Mouse (Mus musculus): ENCODE measurements at regions not wholly inside any gene's neighbourhood (a gene's known extent, or its start where the extent isn't known, plus 50 kb on each side); places are given as distances from the start of the nearest gene placed in this dataset.
A peak's percentile ranks its signal among the peaks of the same experiment; 100 is the strongest.

DNA sequence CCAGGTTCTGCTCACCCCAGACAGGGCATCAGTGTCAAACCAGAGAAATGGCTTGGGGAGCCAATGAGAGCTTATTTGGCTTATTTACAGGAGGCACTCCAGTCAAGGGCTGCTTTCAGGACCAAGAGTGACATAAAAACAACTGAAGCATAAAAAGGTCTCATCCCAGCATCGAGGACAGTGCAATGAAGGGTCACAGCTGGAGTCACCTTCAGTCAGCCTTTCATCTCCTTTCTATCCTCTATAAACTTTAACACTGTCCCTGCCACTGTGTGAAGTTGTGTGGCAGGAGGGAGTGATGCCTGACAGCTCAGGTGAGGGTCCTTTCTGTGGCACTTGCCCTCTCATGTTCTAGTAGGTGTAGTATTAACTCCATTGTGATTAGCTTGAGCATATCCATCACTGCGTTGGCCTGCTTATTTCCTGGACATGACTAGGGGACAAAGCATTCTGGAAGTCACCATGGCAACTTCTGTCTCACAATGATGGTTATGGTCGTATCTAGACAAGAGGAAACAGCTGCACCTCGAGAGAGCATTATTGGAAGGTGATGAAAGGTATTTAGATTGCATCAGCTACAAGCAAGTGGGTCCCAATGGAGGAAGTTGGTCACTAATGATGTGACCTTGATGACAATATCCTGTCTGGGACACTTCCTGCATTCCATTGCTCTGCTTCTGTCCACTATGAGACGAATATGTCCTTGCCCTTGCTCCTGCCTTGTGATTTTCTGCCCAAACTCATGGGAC lies 87.8 kb upstream of the Enpp6 start:
- no peak for DNase-seq (ENCODE audit: low spot score)

DNA sequence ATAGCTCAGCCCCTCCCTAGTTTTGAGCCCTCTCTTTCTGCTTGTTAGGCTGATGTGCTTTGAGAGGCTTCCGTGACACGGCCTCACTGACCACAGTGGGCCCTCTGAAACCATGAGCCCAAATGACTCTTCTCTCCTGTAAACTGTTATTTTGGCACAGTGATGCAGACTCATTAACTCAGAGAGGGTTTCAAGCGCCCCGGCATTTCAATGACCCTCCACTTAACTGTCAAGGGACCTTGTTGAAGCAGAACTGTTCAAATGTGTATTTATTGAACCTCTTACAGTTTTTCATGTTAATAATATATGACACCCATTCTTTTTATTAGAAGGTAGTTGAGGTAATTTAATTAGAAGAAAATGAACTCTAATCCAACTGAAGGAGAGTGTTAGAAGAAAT lies 85.9 kb upstream of the Enpp6 start:
- DNase-seq (ENCODE audit: low spot score): no peak

DNA sequence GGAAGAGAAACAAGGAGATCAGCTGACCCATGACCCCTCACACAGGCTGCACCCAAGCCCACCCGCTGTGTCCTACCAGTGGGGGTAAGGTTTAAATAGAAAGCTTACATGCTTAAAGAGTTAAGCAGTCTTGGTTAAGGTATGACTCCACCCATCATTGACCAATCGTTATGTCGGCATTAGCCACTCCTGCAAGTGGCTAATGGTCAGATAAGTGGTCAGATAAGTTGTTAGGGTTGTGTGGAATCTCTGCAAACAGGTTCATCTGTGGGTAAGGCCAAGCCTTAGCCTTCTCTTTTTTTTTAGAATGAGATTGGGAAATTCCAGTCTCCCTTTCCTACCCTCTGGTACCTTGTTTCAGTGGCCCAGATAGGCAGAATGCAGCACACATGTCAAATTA lies 82.0 kb upstream of the Enpp6 start:
- no peak for DNase-seq (ENCODE audit: low spot score)

DNA sequence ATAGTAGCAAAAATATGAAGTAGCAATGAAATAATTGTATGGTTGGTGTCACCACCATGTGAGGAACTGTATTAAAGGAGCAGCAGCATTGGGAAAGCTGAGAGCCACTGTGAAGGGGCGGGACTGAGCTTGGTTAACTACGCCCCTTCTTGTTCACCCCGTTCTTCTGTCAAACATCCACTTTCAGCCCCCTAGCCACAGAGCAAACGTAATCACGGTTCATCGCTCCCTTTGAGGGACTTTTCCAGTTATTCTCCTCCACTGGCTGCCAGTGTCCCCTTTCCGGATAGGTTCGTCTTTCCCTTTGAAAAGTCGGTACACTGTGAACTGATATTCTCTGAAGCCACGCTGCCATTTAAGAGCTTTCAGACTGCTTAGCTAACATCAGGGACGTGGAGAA lies 79.3 kb upstream of the Enpp6 start:
- no peak for DNase-seq (ENCODE audit: low spot score)

DNA sequence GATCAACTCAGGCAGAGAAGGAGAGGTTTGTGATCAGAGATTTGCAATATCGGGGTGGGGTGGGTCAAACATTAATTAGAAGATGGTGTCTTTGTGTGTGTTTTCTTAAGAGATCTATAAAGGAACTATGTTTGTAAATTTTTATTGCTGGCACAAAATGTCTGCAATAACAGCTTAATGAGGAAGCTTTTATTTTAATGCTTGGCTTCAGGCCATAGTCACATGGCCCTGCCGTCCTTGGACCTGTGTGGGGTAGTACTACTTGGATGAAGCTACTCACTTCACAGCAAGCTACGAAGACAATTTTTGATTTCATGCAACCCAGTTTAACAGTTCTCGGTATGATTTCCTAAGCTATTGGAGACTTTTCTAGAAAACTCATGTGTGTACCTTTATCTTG lies 78.5 kb upstream of the Enpp6 start:
- DNase-seq (ENCODE audit: low spot score): no peak

DNA sequence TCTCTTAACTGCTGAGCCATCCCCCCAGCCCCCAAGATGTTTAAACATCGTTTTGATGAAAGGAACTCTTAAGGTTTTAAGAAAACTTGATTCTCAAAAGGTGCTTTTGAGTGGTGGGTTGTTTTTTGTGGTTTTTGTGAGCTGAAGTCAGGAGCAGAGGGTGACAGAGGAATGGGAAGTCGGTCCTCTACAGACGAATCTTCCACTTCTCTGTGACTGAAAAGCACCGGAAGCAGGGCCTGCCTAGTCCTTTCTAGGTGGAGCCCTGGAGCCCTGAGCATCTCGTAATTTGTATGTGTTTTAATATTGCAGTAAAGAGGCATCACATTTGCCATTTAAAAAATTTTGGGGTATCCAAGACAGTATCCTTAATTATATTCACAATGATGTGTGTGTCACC lies 72.7 kb upstream of the Enpp6 start:
- no peak for DNase-seq (ENCODE audit: low spot score)

DNA sequence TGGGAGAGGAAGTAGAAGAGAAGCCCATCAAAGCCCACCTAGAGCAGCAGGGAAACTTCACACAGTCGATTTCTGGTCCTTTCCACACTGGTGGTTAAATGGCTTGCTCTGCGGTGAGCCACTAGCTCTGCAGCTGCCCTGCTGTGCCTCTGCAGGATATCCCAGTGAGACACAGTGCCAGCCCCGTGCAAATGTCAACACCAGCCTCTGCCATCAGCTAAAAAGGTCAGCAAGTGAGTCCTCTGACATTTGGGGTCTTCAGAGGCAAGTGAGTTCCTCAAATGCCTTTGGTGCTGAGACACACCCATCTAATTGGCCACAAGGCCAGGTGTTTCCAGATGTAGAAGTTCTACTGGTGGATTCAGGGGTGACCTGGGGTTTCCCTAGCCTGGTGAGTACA lies 66.6 kb upstream of the Enpp6 start:
- DNase-seq (ENCODE audit: low spot score): no peak

DNA sequence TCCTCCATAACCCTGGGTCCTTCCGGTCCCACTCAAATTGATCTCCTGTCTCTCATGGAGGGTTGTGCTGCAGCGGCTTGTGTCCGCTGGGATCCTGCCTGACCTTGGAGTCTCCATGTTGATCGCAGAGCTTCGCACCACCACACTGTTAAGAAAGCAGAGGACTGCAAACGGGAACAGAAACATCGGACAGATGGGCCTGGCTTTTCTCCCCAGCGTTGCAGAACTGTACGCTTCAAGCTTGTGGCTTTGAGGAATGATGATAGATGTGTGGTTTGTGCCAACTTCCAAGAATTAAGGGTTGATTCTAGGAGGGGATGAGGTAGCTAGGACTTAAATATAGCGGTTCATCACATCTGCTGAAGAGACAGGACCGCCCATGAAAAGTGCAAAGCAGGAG lies 65.6 kb upstream of the Enpp6 start:
- no peak for DNase-seq (ENCODE audit: low spot score)

DNA sequence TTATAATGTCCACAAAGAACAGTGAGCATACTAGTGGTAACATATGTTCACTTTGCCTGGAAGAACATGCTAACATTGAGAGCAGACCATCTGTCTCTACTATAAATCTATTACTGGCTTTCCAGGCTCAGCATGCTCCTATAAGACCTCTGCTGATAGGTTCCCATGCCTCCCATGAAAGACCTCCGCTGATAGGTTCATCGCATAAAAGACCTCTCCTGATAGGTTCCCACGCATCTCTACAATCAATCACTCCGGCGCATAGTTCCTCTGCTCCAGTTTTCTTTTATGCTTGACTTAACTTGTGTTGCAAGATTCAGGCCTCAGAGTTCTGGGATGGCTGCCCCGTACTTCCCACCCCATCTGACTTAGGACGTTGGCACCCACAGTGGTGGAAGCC lies 65.1 kb upstream of the Enpp6 start:
- DNase-seq (ENCODE audit: low spot score): no peak

DNA sequence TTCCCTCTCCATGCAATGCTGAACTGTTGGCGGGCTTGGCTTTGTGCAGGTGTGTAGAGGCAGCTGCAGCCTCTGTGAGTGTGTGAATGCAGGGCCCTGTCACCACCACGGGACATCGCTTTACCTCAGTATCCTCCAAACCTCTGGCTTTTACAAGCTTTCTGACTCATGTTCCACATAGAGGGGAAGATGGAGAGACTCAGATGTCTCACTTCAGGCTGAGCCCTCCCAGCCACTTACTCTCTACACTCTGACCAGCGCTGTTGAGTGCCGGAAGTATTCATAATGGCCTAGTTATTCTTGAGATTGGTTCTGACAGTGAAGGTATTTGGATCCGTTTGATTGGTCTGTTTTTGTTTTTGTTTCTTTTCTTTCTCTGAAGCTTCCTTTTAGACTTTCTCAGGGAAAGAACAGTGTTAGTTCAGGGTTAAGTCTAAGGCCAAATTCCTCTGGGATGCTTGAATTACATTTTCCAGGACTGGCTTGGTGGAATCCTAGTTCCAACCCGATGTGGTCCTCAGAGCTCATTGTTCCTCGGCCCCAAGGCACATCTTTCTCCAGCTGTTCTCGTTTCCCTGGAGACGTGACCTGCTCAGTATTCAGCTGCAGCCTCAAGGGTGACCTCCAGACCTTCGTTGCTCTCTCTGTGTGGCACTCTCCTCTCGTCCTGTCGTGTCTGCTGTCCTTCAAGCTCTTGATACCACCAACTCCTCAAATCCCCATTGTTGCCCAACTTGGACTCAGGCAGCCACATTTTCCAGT lies 61.7 kb upstream of the Enpp6 start:
- DNase-seq (ENCODE audit: low spot score): no peak

DNA sequence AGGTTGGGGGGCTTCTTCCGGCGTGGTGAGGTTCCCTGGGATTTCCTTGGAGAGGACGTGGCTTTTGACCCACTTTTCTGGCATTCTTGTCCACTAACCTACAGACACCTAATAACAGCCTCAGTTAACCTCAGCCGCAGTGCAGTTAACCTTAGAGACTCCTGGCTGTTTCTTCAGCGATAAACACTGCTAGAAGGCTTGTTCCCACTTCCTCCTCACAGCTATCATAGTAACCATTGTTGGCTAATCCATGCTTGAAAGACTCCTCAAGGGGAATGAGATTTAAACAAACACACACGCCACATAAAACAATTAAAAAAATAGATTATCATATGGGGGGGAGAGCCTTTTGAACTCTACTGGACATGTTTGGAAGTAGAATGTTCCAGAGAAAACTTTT lies 58.0 kb upstream of the Enpp6 start:
- no peak for DNase-seq (ENCODE audit: low spot score)

DNA sequence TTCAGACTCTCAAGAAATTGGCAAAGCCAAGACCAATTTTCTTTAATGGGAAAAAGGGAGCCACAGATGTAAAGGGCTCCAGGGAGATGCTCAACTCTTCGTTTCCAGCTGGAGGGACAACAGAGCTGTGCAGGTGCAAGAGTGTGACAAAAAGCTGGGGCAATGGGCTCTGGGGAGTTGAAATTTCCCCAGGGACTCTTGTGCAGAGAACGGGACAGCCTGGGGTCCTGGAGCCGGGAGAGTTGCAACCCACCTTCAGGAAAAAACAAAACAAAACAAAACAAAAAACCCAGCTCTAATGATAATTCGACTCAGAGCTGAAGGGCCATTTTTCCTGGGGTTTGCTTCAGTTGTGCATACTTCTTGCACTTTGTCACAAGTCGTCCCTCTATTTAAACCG lies 57.0 kb upstream of the Enpp6 start:
- no peak for DNase-seq (ENCODE audit: low spot score)

DNA sequence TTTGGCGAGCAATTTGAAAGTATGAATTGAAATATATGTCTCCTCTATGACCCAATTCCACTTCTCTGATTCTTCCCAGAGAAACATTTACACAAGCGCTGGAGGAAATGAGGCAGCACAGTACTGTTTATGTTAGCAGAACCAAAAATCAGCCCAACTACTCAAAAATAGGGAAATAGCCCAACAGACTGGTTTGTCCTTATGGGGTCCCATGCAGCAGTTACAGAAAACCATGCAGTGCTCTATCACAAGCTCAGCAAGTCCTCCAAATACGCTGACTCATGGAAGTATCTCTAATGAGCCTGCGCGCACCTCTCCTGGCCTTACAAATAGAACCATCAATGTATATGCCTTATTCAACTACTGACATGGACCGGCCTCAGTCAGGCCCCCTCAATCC lies 55.4 kb upstream of the Enpp6 start:
- DNase-seq (ENCODE audit: low spot score): no peak

DNA sequence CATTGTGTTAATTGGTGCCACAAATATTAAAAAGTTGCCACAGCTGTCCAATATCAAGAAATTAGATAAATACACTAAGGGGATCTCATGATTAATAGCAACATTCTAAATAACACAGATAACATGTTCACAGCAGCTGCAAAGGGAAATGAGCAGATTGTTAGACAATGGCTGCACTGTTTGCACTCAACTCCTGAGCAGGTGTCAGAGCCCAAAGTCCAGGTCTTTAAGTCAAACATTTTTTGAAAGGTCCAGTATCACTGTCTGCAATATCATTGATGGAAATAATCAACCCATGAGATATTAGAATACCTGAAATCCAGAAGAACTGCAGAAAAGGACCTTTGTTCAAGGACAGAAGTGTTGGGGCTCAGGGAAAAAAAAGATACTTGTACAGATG lies 53.4 kb upstream of the Enpp6 start:
- DNase-seq (ENCODE audit: low spot score): no peak

DNA sequence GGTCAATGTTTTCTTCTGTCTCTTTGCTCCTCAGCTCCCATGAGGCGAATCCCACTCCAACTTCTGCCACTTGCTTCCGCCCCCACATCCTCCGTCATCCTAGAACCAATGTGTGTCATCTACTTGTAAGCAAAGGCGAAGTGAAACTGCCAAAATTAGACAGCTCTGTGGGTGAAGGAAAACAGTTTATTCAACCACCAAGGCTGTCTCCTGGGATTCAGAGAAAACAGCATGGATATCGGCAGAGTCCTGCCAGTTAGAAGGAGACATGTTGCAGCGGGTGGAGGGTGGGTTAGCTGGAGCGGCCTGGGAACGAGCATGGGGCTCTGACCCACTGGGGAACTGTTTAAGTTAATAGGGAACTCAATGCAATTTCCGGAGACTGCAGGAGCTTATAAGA lies 52.4 kb upstream of the Enpp6 start:
- DNase-seq (ENCODE audit: low spot score): no peak

DNA sequence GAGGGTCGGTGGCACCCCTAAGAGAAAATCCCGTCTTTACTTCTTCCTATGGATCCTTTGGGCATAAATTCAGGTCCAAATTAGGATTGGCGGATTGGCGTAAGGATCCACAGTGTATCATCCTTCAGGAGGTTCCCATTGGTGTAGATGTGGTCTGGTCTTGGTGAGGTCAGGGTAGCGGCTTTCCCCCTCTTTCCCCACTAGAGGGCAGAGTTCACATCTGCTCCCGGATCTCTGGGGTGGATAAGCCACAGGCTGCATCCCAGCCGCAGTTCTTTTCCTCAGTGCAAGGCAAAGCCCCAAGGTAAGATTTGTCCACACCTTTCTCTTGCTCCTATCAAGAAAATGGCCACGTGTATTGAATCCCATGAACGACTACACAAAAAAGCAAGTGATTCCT lies 51.8 kb upstream of the Enpp6 start:
- peak; percentile 57 for DNase-seq (ENCODE audit: low spot score)

DNA sequence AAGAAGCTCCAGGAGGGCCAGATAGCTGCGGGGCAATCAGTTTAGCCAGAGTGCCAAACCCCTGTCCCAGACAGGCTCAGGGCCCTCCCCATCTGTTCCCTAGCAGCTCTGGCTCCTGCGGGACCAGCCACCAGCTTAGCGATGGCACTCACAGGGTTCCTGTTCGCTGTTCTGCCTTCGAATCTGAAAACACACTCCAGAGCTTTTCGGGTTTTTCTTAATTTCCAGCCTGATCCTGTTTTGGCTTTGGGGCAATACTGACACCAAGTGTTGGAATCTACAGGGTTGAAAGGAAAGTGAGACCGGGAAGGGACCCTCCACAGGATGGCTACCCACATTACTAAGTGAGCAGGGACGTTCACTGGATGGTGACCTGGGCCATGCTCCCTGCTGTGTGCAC lies 50.6 kb upstream of the Enpp6 start:
- no peak for DNase-seq (ENCODE audit: low spot score)

Data from yolk sac, embryonic 10.5 days (tissue).